Mouse (Mus musculus) embryonic facial prominence, embryonic 11.5 days (tissue): ENCODE measurements at regions not wholly inside any gene's neighbourhood (a gene's known extent, or its start where the extent isn't known, plus 50 kb on each side); places are given as distances from the start of the nearest gene placed in this dataset.
A peak's percentile ranks its signal among the peaks of the same experiment; 100 is the strongest.
"Not testable (repeated sequence)": the region's sequence is repeated elsewhere in the genome, so short reads cannot be mapped to it uniquely, and the experiment has no call there.

ENCODE experiments used
- ATAC-seq: fragments of 200-750 bp; cut with Nextera tagmentation; replicated peaks from 2 replicates; pipeline ENCODE4 v1.8.0; 2017; ENCODE audit warnings: low read depth; ENCODE audit not compliant: insufficient number of reproducible peaks, low FRiP score, low TSS enrichment
- DNase-seq: peaks from one replicate; pipeline ENCODE4 v3.0.0-alpha.2; 2015; ENCODE audit warnings: low spot score
- H3K27ac ChIP-seq: fragments of 300-500 bp; sonication (generic); replicated peaks from 2 replicates; pipeline ENCODE4 v1.5.1; 2014; ENCODE audit warnings: mild to moderate bottlenecking, low read depth, low read length, control low read depth
- H3K27me3 ChIP-seq: fragments of 300-500 bp; sonication (generic); 2 replicates; pipeline ENCODE4 v1.6.1; 2014; ENCODE audit warnings: mild to moderate bottlenecking, low read length, moderate library complexity, mixed read lengths; ENCODE audit not compliant: control insufficient read depth, insufficient read depth
- H3K36me3 ChIP-seq: fragments of 300-500 bp; sonication (generic); replicated peaks from 2 replicates; pipeline ENCODE4 v1.6.1; 2014; ENCODE audit warnings: low read depth, mild to moderate bottlenecking, low read length, moderate library complexity, mixed read lengths; ENCODE audit not compliant: control insufficient read depth, insufficient read depth
- H3K4me1 ChIP-seq: fragments of 300-500 bp; sonication (generic); 2 replicates; pipeline ENCODE4 v1.6.1; 2014; ENCODE audit warnings: low read length, mixed read lengths; ENCODE audit not compliant: control insufficient read depth, insufficient read depth
- H3K4me2 ChIP-seq: fragments of 300-500 bp; sonication (generic); 2 replicates; pipeline ENCODE4 v1.6.1; 2014; ENCODE audit warnings: low read depth, mild to moderate bottlenecking, control low read depth, low read length, moderate library complexity
- H3K4me3 ChIP-seq: fragments of 300-500 bp; sonication (generic); 2 replicates; pipeline ENCODE4 v1.5.1; 2014; ENCODE audit warnings: low read depth, low read length, control low read depth
- H3K9ac ChIP-seq: fragments of 300-500 bp; sonication (generic); replicated peaks from 2 replicates; pipeline ENCODE4 v1.6.1; 2014; ENCODE audit warnings: mild to moderate bottlenecking, control low read depth, low read length
- H3K9me3 ChIP-seq: fragments of 300-500 bp; sonication (generic); replicated peaks from 2 replicates; pipeline ENCODE4 v1.6.1; 2016; ENCODE audit warnings: mild to moderate bottlenecking, low read length, inconsistent platforms, mixed read lengths; ENCODE audit not compliant: control insufficient read depth
- WGBS: fragments of 180-500 bp; shearing (Covaris S2); extraction: QIAGEN DNeasy Blood & Tissue Kit; methylation state at CpG from one replicate; pipeline ENCODE4 v1.1.7; 2014; 5-methylcytosine and 5-hydroxymethylcytosine counted together

- 84% methylated on average over 5 of the region's 5 CpGs for WGBS
- Histone ChIP-seq H3K27me3 (no peaks in the 10 kb centered on the region), H3K9me3 (no peaks in the 10 kb centered on the region), H3K9ac (no peak overlapping the region), H3K4me2 (no peak overlapping the region), H3K27ac (no peak overlapping the region), H3K4me3 (no peak overlapping the region), H3K4me1 (no peaks in the 10 kb centered on the region), H3K36me3 (no peaks in the 10 kb centered on the region)
- DNase-seq (no peak), ATAC-seq (no peak)
Measured at GRCm38 (mm10) chr5:129354877-129355276, 146.1 kb upstream of the Sfswap start.

GRCm38 (mm10) chr5:129361527-129361926 lies 139.5 kb upstream of the Sfswap start:
- DNase-seq (no peak), ATAC-seq (no peak)
- H3K9me3 ChIP-seq, result no peaks in the 10 kb centered on the region
- H3K4me2 ChIP-seq, result no peak overlapping the region
- no peak overlapping the region for H3K9ac ChIP-seq
- no peaks in the 10 kb centered on the region for H3K36me3 ChIP-seq
- 84% methylated on average over 2 of the region's 2 CpGs for WGBS
- no peaks in the 10 kb centered on the region for H3K27me3 ChIP-seq
- no peaks in the 10 kb centered on the region for H3K4me1 ChIP-seq
- H3K4me3 ChIP-seq, result no peak overlapping the region
- H3K27ac ChIP-seq, result no peak overlapping the region

DNA sequence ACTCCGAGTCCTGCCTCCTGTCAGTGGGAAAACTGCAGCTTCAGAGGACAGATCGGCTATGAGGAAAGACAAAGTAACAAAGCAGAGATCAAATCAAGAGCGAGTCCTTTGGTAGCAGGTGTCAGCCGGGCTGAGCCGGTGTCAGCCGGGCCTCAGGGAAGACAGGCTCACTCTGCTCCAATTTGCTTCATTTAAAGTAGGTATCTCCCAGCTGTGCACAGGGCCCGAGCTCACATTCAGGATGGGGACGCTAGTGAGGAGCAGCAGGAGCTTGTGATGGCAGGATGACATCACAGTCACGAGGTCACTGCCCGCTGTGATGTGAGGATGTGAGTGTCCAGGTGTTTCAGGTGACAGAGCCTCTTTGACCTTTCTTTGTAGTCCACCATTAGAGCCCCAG lies 137.8 kb upstream of the Sfswap start:
- no peak for DNase-seq
- Histone ChIP-seq H3K36me3 (no peaks in the 10 kb centered on the region), H3K9me3 (no peaks in the 10 kb centered on the region), H3K4me3 (no peak overlapping the region), H3K27ac (no peak overlapping the region), H3K4me2 (no peak overlapping the region), H3K9ac (no peak overlapping the region), H3K27me3 (no peaks in the 10 kb centered on the region), H3K4me1 (no peaks in the 10 kb centered on the region)
- ATAC-seq, result no peak
- WGBS, result 73% methylated on average over 10 of the region's 10 CpGs

DNA sequence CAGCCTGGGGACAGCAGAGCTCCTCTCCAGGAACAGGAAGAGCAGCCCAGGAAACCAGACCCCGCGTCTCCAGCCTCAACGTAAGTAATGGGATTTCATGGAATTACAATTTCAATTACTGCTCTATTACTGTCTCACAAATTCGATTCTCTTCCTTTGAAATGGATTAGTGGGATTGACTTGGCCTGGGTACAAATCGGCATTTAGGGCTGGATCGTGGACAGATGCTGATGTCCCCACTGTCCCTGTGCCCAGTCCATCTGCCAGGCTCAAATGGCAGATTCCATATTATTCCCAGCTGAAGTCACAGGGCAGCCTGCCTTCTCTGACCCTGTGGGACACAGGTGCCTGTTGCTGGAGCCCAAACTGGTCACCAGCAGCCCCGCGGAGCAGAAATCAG lies 136.0 kb upstream of the Sfswap start:
- H3K4me3 ChIP-seq, result no peak overlapping the region
- H3K36me3 ChIP-seq, result no peaks in the 10 kb centered on the region
- DNase-seq (no peak), ATAC-seq (no peak)
- no peaks in the 10 kb centered on the region for H3K4me1 ChIP-seq
- H3K9me3 ChIP-seq, result no peaks in the 10 kb centered on the region
- H3K27me3 ChIP-seq, result no peaks in the 10 kb centered on the region
- no peak overlapping the region for H3K27ac ChIP-seq
- no peak overlapping the region for H3K9ac ChIP-seq
- WGBS, result 69% methylated on average over 8 of the region's 8 CpGs
- H3K4me2 ChIP-seq, result no peak overlapping the region

GRCm38 (mm10) chr5:129367266-129367665 lies 133.8 kb upstream of the Sfswap start:
- Histone ChIP-seq H3K27me3 (no peaks in the 10 kb centered on the region), H3K36me3 (no peaks in the 10 kb centered on the region), H3K4me1 (no peaks in the 10 kb centered on the region), H3K4me3 (no peak overlapping the region), H3K9ac (no peak overlapping the region), H3K9me3 (no peaks in the 10 kb centered on the region), H3K4me2 (no peak overlapping the region), H3K27ac (no peak overlapping the region)
- WGBS, result 82% methylated on average over 13 of the region's 13 CpGs
- DNase-seq (no peak), ATAC-seq (no peak)

DNA sequence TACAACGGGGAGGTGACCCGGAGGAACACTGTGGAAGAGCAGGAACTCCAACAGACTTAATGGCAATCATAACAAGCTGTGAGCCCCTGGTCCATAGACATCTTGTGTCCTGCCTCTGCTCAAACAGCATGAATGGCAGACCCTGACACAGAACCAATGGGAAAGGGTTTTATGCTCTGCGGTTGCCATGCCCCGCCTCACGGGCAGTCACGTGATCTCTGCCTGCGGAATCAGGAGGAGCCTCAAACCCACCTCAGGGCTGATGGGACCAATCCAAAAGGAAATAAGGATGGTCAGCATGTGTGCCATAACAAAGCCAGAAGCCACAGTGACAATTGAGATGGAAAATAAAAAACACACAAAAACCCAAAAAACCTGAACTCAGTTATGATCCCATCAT lies 120.2 kb upstream of the Sfswap start:
- 92% methylated on average over 7 of the region's 7 CpGs for WGBS
- no peaks in the 10 kb centered on the region for H3K9me3 ChIP-seq
- no peak for ATAC-seq
- H3K4me3 ChIP-seq, result no peak overlapping the region
- no peak overlapping the region for H3K4me2 ChIP-seq
- H3K4me1 ChIP-seq, result no peaks in the 10 kb centered on the region
- H3K9ac ChIP-seq, result no peak overlapping the region
- H3K27me3 ChIP-seq, result no peaks in the 10 kb centered on the region
- DNase-seq, result no peak
- H3K36me3 ChIP-seq, result no peaks in the 10 kb centered on the region
- no peak overlapping the region for H3K27ac ChIP-seq

GRCm38 (mm10) chr5:129384976-129385375 lies 116.0 kb upstream of the Sfswap start:
- Histone ChIP-seq H3K9ac (no peak overlapping the region), H3K4me1 (no peaks in the 10 kb centered on the region), H3K9me3 (no peaks in the 10 kb centered on the region), H3K36me3 (no peaks in the 10 kb centered on the region), H3K27ac (no peak overlapping the region), H3K4me2 (no peak overlapping the region), H3K4me3 (no peak overlapping the region), H3K27me3 (no peaks in the 10 kb centered on the region)
- DNase-seq (no peak), ATAC-seq (no peak)
- 89% methylated on average over 8 of the region's 8 CpGs for WGBS

GRCm38 (mm10) chr5:129385965-129386643 lies 114.9 kb upstream of the Sfswap start:
- not testable (repeated sequence) for H3K36me3 ChIP-seq, H3K4me2 ChIP-seq, H3K4me3 ChIP-seq, H3K27ac ChIP-seq, DNase-seq, H3K4me1 ChIP-seq, H3K9ac ChIP-seq, H3K9me3 ChIP-seq, H3K27me3 ChIP-seq
- peak; percentile 90 for ATAC-seq
- WGBS, result 72% methylated on average over 2 of the region's 7 CpGs
